Mouse (Mus musculus) liver, embryonic 14 days (tissue): ENCODE results near the gene Tspear. TPM values are rescaled to one million over a fixed set of nuclear protein-coding genes. Genes with fewer than 3 reads are reported as not detected.

Source experiments
- polyA plus RNA-seq: library from polyadenylated mRNA; depleted of rRNA; stranded (reverse); fragments of >200 nt; gene quantifications from 2 replicates; pipeline ENCODE4 v1.2.3, GENCODE M21; 2012; rRNA removed

Gene Tspear
- 0.03 and 0.10 TPM in 2 replicates for polyA plus RNA-seq

DNA sequence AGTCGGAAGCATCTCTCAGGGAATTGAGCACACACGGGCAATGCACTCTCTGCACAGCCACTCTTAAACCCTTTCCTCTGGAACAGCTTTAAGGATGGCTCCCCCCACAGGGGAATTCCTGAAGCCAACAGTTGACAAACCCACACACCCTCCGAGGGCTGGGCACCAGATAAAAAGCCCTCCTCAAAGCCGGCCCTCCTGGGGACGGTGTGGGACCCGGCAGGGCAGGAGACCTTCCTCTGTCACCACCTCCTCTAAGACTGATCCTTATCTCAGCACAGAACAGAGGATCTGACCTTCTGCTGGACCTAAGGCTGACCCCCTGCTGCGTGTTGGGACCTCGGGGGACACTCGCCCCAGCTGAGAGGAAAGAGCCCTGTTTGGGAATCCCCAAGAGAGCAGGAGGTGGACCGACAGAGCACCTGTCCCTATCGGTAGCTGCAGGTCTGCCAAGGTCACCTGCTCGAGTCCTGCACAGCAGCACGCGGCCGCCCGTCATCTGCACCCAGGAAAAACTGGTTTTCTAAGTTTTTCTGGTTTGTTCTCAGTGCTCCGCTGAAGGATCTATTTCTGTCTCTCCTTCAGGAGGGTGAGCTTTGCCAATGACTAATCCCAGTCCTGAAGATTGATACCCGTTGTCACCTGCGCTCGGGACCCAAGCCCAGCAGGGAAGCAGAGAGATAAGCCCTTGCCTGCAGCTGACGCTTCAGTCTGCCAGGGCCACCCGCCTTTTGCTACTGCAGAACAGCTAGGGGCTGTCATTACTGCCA lies at the start of gene Tspear:
Gene Tspear, plus strand, starts transcription at position 675 of the 770 bp plus-strand sequence.

DNA sequence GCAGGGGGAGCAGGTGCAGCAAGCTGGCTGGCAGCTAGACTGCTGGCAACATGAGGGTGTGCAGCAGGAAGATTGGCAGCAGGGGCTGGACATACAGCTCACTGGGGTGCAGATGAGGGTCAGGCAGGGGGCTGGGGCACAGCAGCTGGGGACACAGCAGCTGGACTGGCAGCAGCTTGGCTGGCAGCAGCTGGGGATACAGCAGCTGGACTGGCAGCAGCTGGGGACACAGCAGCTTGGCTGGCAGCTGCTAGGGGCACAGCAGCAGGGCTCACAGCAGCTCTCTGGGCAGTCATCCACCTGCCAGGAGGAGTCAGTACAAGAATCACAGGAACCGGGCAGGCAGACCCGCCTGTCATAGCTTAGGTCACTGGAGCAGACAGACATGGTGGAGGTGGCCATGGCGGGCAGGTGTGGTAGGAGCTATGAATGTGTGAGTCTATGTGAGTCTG lies 4.0 kb downstream of the Tspear start, which contains the start of gene Gm19402:
Gene Gm19402, minus strand, starts transcription at position 402 of the 452 bp plus-strand sequence.

DNA sequence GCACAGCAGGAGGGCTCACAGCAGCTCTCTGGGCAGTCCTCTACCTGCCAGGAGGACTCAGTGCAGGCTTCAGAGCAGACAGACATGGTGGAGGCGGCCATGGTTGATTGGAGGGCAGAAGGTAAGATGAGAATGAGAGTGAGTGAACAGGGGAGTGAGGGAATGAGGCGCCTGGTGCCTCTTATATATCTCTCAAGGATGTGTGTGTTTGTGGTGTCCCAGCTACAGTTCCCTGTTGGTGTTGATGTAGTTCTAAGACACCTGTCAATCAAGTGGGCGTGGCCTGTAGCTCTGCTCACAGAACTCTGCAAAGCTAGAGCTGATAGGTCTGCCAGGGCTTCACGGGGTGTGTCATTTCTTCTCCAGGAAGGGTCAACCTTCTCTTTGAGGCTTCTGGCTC lies 10.8 kb downstream of the Tspear start, which contains the start of gene Gm9508:
Gene Gm9508, minus strand, starts transcription at position 101 of the 400 bp plus-strand sequence.

DNA sequence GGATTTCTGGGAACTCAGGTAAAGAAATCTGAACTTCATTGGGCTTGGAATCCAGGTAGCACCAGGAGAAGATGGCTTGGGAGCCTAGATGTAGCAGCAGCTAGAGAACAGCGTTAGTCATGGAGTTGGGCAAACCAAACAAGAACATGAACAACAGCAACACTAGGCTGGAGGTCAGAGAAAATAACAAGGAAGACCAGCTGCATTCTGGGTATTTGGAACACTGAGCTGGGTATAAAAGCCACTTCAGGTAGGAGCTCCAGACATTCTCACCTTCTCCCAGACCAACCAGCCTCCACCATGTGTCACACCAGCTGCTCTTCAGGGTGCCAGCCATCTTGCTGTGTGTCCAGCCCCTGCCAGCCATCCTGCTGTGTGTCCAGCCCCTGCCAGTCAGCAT lies 20.0 kb downstream of the Tspear start, which contains the start of gene Gm10272:
Gene Gm10272, plus strand, starts transcription at position 301 of the 400 bp plus-strand sequence.

DNA sequence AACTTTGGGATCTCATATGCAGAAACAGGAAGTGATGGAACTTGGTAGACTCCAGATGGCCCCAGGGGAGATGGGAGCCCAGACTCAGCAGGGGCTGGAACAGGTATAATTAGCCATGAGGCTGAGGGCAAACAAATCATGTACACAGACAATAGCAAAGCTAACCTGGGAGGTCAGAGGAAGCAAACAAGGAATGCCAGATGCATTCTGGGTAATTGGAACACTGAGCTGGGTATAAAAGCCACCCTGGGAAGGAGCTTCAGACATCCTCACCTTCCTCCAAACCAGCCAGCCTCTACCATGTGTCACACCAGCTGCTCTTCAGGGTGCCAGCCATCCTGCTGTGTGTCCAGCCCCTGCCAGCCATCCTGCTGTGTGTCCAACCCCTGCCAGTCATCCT lies 24.8 kb downstream of the Tspear start, which contains the start of gene Gm10024:
Gene Gm10024, plus strand, starts transcription at position 301 of the 400 bp plus-strand sequence.

DNA sequence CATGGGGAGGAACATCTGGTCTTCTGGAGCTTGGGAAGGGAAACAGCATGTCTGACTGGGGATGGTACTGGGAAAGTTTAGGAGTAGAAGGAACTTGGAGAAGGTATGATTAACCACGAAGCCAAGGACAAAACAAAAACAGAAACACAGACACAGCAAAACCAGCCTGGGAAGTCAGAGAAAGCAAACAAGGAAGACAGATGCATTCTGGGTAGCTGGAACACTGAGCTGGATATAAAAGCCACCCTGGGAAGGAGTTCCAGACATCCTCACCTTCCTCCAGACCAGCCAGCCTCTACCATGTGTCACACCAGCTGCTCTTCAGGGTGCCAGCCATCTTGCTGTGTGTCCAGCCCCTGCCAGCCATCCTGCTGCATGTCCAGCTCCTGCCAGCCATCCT lies 29.1 kb downstream of the Tspear start, which contains the start of gene Gm10142:
Gene Gm10142, plus strand, starts transcription at position 301 of the 400 bp plus-strand sequence.

DNA sequence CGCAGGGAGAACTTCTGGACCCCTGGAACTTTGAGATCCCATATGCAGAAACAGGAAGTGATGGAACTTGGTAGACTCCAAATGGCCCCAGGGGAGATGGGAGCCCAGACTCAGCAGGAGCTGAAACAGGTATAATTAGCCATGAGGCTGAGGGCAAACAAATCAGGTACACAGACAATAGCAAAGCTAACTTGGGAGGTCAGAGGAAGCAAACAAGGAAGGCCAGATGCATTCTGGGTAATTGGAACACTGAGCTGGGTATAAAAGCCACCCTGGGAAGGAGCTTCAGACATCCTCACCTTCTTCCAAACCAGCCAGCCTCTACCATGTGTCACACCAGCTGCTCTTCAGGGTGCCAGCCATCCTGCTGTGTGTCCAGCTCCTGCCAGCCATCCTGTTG lies 33.9 kb downstream of the Tspear start, which contains the start of gene Krtap12-1:
Gene Krtap12-1, plus strand, starts transcription at position 301 of the 400 bp plus-strand sequence.

DNA sequence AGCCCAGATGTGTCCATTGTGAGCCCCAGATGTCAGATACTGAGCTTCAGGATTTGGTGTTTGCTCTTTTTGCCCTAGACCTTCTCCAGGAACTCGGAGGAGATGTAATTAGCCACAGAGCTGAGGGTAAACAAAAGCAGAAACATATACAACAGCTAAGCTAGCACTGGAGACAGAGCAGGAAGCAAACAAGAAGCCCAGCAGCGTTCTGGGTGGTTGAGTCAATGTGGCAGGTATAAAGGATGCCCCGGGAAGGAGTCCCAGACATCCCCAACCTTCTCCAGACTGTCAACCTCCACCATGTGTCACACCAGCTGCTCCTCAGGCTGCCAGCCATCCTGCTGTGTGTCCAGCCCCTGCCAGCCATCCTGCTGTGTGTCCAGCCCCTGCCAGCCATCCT lies 39.8 kb downstream of the Tspear start, which contains the start of gene Gm10100:
Gene Gm10100, plus strand, starts transcription at position 301 of the 400 bp plus-strand sequence.

DNA sequence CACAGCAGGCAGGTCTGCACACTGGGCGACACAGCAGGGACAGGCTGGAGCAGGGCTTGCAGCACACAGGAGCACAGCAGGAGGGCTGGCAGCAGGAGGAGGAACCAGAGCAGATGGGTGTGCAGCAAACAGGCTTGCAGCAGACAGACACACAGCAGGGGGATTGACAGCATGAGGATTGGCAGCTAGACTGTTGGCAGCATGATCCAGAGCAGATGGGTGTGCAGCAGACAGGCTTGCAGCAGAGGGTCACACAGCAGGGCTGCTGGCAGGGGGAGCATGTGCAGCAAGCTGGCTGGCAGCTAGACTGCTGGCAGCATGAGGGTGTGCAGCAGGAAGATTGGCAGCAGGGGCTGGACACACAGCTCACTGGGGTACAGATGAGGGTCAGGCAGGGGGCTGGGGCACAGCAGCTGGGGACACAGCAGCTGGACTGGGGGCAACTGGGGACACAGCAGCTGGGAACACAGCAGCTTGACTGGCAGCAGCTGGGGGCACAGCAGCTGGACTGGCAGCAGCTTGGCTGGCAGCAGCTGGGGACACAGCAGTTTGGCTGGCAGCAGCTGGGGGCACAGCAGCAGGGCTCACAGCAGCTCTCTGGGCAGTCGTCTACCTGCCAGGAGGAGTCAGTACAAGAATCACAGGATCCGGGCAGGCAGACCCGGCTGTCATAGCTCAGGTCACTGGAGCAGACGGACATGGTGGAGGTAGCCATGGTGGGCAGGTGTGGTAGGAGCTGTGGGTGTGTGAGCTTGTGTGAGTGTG lies 55.7 kb downstream of the Tspear start, which contains the start of gene Gm18596:
Gene Gm18596, minus strand, starts transcription at position 715 of the 765 bp plus-strand sequence.

DNA sequence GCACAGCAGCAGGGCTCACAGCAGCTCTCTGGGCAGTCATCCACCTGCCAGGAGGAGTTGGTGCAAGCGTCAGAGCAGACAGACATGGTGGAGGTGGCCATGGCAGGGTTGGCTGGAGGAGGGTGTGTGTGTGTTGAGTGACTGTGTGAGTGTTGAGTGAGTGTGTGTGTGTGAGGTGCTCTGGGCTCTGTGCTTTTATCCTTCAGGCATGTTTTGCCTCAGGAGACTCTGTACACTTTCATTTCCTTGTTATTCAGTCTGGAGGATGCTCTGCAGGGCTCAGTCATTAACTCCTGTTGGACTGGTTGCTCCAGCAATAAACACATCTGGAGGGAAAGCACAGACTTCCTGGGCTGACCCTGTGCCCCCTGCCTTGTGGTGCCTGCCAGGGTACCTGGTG lies 64.9 kb downstream of the Tspear start, which contains the start of gene Gm9736:
Gene Gm9736, minus strand, starts transcription at position 101 of the 400 bp plus-strand sequence.

DNA sequence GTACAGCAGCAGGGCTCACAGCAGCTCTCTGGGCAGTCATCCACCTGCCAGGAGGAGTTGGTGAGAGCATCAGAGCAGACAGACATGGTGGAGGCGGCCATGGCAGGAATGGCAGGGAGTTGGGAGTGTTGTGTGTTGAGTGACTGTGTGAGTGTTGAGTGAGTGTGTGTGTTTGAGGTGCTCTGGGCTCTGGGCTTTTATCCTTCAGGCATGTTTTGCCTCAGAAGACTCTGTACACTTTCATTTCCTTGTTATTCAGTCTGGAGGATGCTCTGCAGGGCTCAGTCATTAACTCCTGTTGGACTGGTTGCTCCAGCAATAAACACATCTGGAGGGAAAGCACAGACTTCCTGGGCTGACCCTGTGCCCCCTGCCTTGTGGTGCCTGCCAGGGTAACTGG lies 73.2 kb downstream of the Tspear start, which contains the start of gene Gm3233:
Gene Gm3233, minus strand, starts transcription at position 101 of the 400 bp plus-strand sequence.

DNA sequence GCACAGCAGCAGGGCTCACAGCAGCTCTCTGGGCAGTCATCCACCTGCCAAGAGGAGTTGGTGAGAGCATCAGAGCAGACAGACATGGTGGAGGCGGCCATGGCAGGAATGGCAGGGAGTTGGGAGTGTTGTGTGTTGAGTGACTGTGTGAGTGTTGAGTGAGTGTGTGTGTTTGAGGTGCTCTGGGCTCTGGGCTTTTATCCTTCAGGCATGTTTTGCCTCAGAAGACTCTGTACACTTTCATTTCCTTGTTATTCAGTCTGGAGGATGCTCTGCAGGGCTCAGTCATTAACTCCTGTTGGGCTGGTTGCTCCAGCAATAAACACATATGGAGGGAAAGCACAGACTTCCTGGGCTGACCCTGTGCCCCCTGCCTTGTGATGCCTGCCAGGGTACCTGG lies 84.9 kb downstream of the Tspear start, which contains the start of gene Gm3238:
Gene Gm3238, minus strand, starts transcription at position 101 of the 400 bp plus-strand sequence.

DNA sequence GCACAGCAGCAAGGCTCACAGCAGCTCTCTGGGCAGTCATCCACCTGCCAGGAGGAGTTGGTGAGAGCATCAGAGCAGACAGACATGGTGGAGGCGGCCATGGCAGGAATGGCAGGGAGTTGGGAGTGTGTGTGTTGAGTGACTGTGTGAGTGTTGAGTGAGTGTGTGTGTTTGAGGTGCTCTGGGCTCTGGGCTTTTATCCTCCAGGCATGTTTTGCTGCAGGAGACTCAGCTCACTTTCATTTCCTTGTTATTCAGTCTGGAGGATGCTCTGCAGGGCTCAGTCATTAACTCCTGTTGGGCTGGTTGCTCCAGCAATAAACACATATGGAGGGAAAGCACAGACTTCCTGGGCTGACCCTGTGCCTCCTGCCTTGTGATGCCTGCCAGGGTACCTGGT lies 90.5 kb downstream of the Tspear start, which contains the start of gene Gm7138:
Gene Gm7138, minus strand, starts transcription at position 101 of the 400 bp plus-strand sequence.

DNA sequence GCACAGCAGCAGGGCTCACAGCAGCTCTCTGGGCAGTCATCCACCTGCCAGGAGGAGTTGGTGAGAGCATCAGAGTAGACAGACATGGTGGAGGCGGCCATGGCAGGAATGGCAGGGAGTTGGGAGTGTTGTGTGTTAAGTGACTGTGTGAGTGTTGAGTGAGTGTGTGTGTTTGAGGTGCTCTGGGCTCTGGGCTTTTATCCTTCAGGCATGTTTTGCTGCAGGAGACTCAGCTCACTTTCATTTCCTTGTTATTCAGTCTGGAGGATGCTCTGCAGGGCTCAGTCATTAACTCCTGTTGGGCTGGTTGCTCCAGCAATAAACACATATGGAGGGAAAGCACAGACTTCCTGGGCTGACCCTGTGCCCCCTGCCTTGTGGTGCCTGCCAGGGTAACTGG lies 96.1 kb downstream of the Tspear start, which contains the start of gene Gm3250:
Gene Gm3250, minus strand, starts transcription at position 101 of the 400 bp plus-strand sequence.

DNA sequence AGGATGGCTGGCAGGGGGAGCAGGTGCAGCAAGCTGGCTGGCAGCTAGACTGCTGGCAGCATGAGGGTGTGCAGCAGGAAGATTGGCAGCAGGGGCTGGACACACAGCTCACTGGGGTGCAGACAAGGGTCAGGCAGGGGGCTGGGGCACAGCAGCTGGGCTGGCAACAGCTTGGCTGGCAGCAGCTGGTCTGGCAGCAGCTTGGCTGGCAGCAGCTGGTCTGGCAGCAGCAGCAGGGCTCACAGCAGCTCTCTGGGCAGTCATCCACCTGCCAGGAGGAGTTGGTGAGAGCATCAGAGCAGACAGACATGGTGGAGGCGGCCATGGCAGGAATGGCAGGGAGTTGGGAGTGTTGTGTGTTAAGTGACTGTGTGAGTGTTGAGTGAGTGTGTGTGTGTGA lies 101.5 kb downstream of the Tspear start, which contains the start of gene Gm7137:
Gene Gm7137, minus strand, starts transcription at position 325 of the 400 bp plus-strand sequence.

DNA sequence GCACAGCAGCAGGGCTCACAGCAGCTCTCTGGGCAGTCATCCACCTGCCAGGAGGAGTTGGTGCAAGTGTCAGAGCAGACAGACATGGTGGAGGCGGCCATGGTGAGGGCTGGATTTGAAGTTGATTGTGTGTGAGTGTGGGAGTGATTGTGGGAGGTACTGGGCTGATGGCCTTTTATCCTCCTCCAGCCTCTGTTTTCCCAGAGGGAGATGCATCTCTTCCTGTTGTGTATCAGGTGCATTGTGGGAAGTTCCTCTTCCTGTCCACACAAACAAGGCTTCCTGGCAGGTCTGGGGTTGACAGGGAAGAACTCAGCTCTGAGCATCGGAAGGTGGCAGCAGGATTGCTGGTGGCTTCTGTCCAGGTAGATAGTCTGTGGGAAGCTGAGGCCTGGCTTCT lies 108.6 kb downstream of the Tspear start, which contains the start of gene Gm9639:
Gene Gm9639, minus strand, starts transcription at position 101 of the 400 bp plus-strand sequence.

DNA sequence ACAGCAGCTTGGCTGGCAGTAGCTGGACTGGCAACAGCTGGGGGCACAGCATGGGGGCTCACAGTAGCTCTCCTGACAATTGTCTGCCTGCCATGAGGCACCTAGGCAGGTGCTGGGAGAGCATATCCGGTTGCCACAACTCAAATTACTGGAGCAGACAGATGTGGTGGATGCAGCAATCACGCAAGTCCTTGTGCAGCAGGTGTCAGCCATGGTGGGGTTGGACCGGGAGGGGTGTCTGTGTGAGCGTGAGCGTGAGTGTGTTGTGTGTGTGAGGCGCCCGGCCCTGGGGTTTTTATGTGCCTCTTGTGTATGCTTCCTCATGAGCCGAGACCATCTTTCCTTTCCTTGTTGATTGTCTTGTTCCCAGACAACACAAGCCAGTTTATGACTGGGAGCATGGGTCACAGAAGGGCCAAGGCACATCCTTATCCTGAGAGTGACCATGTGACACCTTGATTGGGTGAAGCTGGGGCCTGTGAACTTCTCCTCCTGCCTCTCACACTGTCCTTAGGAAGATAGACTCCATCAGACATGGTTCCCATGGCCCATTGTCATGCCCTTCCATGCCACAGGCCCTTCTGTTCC lies 112.6 kb downstream of the Tspear start, which contains the start of gene Gm19668:
Gene Gm19668, minus strand, starts transcription at position 213 of the 588 bp plus-strand sequence.

DNA sequence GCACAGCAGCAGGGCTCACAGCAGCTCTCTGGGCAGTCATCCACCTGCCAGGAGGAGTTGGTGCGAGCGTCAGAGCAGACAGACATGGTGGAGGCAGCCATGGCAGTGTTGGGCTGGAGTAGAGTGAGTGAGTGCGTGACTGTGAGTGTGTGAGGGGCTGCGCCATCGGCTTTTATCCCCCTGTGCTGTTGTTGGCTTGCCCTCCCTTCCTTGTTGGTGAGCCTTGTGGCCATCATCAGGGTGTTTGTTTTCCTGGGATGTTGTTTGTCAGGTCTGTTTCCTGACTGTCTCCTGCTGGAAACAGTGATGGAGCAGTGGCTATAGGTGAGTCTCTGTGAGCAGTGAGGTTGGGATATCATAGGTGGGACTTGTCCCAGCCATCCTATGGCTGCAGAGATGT lies 125.4 kb downstream of the Tspear start, which contains the start of gene Gm9507:
Gene Gm9507, minus strand, starts transcription at position 101 of the 400 bp plus-strand sequence.

DNA sequence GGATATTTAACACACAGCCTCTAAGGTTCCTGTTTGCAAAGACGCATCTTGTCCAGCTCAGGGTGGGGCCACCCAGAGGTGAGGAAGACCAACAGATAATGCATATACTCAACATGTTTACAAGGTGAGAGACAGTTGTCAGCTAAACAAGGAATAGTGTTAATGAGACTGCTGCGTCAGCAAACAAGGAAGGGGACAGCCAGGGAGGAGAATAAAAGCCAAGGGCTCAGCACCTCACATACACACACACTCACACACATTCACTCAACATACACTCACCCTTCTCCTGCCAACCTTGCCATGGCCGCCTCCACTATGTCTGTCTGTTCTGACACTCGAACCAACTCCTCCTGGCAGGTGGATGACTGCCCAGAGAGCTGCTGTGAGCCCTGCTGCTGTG lies 128.0 kb downstream of the Tspear start, which contains the start of gene Gm2696:
Gene Gm2696, plus strand, starts transcription at position 301 of the 400 bp plus-strand sequence.

DNA sequence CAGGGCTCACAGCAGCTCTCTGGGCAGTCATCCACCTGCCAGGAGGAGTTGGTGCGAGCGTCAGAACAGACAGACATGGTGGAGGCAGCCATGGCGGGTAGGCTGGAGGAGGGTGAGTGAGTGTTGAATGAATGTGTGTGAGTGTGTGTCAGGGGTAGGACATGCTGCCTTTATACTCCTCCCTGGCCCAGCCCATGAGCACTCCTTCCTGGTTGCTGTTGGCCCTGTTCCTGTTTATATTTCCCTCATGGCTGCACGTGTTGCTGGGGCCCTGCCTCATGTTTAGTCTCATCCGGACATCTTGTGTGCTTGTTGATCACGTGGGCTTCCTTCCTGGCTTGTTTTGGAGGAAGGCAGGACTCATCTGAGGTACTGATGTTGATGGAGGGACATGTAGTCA lies 140.6 kb downstream of the Tspear start, which contains the start of gene Krtap10-4:
Gene Krtap10-4, minus strand, starts transcription at position 145 of the 400 bp plus-strand sequence.

DNA sequence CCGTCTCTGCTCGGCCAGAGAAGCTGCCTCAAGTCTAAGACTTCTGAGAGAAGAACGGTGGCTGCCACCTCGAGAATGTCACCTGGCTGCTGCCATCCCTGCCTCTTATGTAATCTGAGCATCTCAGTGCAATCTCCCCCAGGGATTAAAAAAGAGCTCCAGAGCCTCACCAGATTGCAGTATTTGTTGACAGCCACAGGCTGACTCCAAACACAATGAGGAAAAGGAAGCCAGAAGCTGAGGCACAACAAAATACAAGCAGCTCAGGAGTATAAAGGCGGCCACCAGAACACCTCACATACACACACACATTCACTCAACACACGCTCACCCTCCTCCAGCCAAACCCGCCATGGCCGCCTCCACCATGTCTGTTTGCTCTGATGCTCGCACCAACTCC lies 149.3 kb downstream of the Tspear start, which contains the start of gene Krtap10-10:
Gene Krtap10-10, plus strand, starts transcription at position 301 of the 400 bp plus-strand sequence.

DNA sequence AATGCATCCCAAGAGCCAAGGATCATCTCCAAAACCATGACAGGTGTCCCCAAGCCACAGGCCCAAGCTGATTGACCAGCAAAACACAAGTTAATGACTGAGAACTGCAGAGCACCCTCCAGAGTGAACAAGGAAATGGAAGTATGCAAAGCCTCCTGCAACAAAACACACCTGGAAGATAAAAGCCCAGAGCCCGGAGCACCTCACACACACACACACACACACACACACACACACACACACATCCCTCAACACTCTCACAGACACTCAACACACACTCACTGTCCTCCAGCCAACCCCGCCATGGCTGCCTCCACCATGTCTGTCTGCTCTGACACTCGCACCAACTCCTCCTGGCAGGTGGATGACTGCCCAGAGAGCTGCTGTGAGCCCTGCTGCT lies 160.1 kb downstream of the Tspear start, which contains the start of gene Gm36176:
Gene Gm36176, plus strand, starts transcription at position 301 of the 400 bp plus-strand sequence.

